Mouse (Mus musculus): Measurements from ENCODE around the gene Dgke.
A peak's percentile ranks its signal among the peaks of the same experiment; 100 is the strongest.

DNA sequence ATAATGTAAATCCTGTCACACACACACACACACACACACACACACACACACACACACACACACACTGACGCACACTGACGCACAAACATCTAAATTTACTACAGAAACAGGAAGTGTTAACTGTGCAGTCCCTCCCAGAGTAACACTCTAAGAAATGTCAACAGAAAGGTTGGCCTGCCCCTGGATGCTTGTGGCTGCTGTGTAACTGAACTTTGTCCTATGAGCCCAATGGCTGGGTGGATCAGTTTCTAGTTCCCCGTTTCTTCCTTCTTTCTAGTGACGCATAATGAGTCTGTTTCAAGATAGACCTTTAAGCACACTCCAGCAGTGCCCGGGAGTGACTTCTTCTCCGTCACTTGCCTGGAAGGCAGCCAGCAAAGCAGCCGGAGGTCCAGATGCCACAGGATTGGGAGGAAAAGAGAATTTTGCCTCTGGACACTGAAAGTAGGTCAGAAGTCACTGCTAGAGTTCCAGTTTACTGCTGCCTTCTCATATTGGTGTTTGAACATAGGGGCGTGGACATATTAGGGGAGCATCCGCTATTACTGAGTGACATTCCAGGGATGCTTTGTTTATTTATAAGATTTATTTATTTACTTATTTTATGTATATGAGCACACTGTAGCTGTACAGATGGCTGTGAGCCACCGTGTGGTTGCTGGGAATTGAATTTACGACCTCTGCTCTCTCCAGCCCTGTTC lies 42.3 kb downstream of the Dgke start:
- TF ChIP-seq CTCF (IDR thresholded peaks at IDR 0.05; ENCODE audit: low read depth) (no peak), EP300 (IDR thresholded peaks at IDR 0.05; ENCODE audit: low read depth) (peak; percentile 7; the same call in 1 of the 2 replicates)
